Mouse (Mus musculus) testis, postnatal 10 days (tissue): Measurements from ENCODE around the gene Fgd5.
"Not testable (repeated sequence)": the region's sequence is repeated elsewhere in the genome, so short reads cannot be mapped to it uniquely, and the experiment has no call there.

Experiments used
- DNase-seq: peaks from one replicate; pipeline ENCODE4 v3.0.0; 2021; ENCODE audit warnings: low spot score

Fgd5 gene

DNA sequence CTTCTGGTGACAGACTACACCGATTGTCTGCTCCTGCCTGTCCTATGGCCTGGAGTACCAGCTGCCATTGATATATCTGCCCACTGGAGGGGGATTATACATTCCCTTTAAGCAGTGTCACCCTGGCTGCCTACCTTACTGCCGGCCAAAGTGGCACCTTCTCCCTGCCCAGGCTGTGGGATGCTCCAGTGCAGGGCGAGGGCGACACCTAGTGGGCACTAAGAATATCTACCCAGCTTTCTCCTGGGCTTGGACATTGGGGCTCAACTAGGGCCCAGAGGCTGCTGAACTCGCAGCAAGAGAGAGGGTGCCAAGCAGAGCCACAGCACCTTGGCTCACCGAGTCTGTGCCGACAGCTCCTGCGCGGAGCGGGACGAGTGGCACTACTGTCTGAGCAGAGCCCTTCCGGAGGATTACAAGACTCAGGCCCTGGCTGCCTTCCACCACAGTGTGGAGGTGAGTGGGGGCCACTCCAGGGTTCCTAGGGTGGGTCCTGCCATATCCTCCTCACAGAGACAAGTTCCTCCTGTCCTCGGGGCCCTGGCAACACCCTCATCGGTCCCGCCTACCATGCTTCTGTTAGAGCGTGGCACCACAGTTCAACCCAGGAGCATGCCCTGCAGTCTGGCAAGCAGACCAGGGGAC lies 88.6 kb downstream of the Fgd5 start:
- peak; percentile 86 for DNase-seq

DNA sequence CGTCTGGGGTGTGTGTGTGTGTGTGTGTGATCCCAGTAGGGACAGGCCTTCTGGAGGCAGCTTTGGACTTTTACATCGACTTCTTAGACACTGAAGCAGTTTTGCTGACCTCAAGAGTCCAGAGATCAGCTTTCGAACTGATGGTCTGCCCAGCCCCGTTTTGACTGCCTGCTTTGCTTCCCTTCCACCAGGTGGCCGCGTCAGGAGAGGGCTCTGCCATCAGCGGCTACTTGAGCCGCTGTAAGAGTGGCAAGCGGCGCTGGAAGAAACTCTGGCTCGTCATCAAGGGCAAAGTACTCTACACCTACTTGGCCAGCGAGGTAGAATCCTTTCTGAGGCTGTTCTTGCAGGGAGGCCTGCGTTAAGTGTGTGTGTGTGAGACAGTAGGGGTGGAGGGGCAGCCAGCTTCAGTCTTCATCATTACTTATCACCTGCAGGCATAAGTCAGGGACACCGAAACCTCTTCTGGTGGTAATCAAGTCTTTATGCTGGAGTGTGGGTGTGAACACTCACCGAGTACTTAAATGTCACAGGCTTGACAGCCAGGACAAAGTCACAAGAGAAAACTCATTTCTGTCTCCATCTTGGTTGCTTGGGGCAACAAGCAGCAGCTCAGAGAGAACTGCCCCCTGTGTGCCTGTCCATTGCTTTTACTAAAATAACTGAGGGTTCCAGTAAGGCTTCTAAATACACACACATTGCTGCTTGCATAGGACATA lies 92.6 kb downstream of the Fgd5 start:
- no peak for DNase-seq

DNA sequence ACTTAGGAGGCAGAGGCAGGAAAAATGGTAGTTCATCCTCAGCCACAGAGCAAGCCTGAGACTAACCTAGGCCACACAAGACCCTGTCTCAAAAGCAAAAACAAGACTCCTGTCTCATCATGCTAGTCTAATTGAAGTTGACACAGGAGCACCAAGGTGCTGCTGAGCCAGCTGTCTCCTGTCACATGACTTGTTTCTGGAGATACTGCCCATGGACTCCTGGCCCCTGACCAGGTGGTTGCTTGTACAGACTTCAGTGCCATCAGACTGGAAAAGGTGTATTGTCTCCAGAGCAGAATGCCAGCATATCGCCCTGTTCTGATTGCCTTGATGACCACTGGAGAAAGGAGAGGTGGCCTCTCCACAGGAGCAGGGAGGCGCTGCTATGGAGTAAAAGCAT lies 102.1 kb downstream of the Fgd5 start:
- no peak for DNase-seq

DNA sequence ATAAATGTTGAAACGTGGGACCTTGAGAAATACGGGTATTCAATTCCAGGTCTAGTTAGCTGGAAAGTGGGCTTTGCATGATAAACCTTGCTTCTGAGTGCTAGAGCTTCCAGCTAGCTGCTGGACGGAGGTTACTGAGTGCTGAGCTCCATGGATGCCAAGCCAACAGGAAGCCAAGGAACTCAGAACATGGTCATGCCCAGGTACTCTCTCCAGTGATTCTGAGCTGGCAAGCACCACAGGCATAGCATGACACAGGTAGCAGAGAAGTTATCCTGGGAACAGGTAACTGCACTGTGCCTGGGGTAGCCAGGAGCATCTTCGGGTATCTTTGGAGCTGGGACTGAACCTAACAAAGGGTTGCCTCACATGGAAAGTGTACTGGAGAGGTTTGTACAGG lies 104.1 kb downstream of the Fgd5 start:
- no peak for DNase-seq

DNA sequence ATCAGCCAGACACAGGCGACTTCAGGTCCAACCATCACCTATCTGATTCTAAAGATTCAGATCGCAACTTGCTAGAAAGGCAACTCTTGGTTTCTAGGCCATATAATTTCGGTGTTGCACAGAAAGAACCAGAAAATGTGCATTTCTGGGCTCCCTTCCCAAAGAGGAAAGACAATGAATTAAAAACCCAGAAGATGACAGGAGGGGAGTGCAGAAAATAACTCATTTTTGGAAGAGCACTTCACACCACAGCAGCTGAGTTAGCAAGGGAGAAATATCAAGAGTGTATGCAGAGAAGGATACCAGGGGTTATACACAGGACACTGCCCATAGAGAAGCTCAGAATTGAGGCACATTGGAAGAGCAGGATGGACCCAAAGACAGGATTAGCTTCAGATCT lies 106.3 kb downstream of the Fgd5 start:
- no peak for DNase-seq

DNA sequence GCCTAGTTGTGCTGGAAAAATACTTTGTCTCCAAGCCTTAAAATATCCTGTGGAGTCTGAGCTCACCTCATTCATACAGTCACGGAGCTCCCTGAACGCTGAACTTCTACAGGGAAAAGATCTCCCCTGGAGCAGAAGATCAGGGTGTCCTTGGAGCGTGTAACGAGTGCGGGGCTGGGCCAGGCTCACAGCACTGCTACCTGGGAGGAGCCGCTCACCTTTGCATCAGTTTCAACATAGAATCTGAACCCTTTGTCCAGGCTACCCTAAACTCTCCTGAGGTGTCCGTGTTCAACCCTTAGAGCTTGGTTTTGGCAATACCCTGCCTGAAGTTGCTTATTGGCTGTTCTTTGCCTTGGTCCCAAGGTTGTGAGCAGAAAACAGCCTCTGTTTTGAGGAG lies 110.5 kb downstream of the Fgd5 start:
- DNase-seq = not testable (repeated sequence)

DNA sequence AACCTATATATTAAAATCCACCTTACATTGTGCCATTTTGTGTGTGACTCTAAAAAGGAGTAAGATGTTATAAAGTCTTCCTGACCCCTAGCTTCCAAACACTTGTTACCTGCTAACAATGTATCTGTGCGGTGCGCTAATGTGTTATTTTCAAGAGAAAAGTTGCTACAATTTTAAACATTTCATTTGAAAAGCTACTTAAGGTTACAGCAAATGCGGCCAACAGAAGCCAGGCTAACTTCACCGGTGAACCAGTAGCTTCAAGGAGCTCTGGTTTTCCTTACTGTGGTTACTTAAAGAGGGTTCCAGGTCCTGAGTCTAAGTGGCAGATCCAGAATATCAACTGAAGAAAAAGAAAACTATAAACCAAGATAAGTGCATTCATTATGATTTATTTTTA lies 111.3 kb downstream of the Fgd5 start:
- DNase-seq = no peak

DNA sequence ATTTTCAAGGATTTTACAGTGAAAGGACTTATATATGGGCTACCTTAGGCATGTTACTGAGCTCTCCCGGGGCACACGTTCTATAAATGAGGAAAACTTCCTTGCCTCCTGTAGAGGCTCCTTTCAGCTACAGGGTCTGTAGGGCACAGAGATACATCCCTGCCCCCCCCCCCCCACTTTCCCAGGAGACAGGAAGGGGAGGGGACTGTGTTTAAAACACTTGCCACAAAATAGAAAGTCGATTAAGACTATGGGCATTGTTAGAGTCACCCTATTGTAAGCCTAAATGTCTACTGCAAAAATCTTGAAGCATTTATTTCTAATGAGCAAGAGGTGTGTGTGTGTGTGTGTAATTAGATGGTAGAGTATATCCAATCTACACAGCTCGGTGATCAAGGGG lies 111.8 kb downstream of the Fgd5 start:
- DNase-seq = no peak

DNA sequence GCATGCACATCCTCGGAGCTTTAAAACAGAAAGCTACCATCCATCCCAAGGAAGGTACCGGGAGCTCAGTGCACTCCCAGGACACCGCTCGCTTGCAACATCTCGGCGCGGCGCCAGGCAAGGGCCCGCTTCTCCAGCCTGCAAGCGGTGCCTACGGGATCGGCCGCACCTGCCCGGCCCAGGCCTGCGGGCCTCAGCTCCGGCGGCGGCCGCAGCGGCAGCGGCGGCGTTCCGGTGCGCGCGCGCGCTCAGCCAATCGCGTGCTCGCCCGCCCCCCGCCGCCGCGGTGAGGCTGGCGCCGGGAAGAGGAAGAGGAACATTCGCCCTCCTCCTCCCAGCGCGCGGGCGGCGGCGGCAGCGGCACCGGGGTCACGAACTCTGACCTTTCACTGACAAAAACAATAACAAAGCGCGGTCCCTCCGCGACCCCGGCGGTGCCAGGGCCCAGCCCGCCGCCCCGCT lies 112.5 kb downstream of the Fgd5 start, which contains the start of gene Nr2c2:
Gene Nr2c2, plus strand, starts transcription at position 261 of the 462 bp plus-strand sequence.
- peak; percentile 92 for DNase-seq

DNA sequence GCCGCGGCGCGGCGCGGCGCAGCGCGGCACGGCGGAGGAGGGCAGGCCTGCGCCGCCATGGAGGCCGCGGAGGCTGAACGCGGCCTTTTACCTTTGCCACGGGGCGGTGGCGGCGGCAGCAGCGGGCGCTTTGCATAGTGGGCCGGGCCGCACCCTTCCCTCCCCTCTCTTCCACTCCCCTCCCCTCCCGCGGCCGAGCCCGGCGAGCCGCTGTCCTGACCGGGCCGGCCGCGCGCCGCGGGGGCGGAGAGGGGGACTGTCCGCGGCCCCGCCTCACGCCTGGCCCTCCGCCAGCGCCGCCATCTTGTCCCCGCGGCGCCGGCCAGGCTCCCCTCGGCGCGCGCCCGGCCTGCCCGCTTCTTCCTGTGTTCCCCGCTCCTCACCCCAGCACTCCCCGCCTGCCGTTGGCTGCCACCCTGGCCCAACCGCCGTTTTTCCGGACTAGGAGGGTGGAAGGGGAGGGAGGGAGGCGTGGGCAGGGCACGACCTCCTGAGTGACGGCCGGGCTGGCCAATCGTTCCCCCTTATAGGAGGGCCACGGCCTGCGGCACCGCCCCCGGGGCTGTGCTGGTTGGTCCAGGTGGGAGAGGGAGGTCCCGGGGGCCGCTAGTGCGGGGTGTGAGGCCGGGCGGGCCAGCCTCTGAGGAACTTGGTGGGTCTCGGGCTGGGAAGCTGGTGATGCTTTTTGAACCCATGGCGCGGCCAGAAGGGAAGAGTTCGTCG lies 113.2 kb downstream of the Fgd5 start:
- peak; percentile 100 for DNase-seq

DNA sequence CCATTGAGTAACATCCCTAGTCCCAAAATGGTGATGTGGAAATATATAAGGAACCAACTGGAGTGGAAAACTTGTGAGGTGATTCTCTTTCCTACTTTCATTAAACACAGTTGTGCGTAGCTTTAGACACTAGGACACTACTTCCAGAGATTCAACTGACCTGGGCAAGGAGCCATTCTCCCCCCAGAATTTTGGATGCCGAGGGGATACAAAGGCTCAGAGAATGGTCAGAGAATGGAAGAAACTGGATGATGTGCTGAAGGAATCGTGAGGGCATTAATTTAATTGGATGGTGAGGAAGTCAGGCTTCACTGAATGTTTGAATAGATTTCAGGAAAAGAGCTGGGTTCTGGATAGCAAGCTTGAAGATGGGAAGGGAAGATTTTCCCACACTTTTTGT lies 114.1 kb downstream of the Fgd5 start:
- DNase-seq = no peak

DNA sequence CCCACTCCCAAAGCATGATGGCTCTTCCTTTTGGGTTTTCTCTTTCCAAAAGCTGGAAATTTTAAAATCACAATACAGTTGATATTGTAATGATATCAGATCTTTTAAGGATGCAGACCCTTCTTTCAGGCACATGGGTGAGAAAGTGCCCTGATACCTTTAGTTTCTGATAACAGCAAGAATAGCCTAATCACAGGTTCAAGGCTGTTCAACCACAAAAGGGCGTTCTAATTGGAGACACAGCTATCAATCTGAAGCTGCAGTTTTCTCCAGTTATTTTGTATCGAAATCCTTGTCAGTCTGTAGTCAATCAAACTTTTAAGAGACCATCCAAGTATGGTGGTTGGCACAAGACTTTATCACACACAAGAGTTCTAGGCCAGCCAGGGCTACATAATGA lies 115.2 kb downstream of the Fgd5 start:
- no peak for DNase-seq

DNA sequence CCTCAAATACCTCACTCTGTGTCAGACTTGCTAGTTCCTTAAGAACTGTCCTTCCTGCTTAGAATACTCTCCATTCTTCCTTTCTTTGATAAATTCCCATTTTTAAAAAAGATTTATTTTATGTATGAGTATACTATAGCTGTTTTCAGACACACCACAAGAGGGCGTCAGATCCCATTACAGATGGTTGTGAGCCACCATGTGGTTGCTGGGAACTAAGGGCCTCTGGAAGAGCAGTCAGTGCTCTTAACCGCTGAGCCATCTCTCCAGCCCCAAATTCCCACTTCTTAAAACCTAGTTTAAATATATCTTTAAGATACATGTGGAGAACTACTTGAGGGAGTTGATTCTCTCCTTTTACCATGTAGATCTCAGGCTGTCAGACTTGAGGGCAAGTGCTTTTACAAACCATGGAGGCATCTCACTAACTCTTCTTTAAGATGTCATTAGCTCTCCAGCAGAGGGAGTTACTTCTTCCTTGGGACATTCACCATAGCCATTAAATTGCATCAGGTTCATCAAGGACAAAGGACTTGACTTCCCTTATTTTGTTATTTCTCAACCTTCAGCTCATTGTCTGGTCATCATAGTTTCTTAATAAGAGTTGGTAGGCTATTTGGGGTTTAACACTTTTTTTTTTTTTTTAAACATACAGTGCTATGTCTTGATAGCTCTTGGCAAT lies 122.1 kb downstream of the Fgd5 start:
- DNase-seq = no peak

DNA sequence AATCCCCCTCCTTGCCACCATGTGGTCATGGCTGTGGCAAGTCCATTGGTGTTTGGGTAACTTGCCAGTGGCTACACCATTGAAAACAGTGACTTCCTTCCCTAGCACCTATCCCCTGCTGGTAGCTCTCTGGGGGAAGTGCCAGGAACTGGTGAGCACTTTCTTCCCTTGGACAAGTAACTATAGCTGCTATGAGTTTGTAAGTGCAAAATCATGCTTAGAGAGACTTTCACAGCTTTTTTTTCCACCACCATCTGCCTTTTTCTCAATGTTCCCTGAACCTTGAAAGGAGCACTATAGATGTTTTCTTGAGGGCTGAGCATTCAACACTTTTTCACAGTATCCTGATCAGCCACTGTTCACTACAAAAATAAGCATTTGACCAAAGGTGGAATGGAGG lies 145.9 kb downstream of the Fgd5 start:
- no peak for DNase-seq
